Mouse (Mus musculus): ENCODE results near the gene Hal.

GRCm38 (mm10) chr10:93547741-93548270, 59.2 kb downstream of the Hal start:
- TF ChIP-seq EP300 (IDR thresholded peaks at IDR 0.05; ENCODE audit: low read depth) (no peak), CTCF (IDR thresholded peaks at IDR 0.05; ENCODE audit: low read depth) (no peak)

Measured in heart, postnatal 0 days (tissue).